Mouse (Mus musculus): ENCODE results near the gene Suclg2.

Suclg2 gene

DNA sequence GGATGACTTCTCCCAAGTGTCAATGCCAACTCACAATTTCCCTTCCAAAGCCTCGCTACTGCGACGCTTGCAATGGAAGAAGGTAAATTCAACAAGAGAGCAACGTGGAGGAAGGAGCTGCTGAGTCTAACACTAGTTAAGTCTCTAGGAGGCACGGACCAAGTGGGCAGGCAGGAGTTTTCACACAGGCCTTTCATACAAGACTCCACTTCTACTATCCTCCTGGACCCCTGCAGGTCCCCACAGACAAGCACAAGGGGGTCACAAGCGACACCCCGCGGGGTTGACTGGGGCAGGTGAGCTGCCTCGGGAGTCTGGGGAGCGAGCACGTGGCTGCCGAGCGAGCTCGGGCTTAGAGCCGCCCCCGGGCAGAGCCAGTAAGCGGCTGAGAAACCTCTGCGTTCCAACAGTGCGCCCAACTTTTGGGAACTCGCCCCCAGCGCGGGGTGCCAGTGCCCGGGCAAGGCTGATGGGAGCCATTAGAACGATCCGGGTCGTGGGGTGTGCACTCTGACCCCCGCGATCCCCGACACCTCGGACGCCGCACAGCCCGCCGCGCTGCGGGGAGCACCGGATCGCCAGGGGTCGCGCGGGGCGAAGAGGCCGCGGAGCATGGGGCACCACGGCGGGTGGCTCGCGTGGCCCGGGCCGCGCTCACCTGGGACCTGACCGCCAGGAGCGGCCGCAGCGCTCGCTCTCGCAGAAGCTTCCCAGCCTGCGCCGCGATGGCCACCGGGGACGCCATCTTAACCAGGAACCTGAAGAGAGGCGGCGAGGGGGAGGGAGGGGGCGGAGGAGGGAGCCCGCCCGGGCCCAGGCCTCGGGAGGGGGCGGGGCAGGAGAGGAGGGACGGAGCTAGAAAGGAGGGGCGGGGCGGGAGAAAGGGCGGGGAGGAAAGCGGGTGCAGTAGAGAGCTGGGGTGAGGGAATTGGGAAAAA, at the start of gene Suclg2:
Suclg2 (minus strand) TSS at position 770 of the 938 bp plus-strand sequence.
- DNase-seq (ENCODE audit: low read depth), result peak; percentile 84

DNA sequence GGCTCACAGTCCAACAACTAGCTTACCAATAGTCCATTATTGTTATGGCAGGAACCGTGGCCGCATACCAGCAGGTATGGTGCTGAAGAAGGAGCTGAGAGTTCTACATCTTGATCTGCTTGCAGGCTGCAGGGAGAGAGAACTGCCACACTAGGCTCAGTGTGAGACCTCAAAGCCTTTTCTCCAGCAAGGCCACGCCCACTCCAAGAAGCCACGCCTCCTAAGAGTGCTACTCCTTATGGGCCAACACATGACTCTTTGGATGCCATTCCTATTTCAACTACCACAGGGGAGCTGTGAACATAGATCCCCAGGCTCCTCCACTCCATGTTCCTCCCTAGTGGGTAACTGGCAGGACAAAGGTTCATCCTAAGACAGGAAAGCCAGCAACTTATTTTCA, 48.0 kb upstream of the Suclg2 start:
- DNase-seq (ENCODE audit: low read depth), result no peak

DNA sequence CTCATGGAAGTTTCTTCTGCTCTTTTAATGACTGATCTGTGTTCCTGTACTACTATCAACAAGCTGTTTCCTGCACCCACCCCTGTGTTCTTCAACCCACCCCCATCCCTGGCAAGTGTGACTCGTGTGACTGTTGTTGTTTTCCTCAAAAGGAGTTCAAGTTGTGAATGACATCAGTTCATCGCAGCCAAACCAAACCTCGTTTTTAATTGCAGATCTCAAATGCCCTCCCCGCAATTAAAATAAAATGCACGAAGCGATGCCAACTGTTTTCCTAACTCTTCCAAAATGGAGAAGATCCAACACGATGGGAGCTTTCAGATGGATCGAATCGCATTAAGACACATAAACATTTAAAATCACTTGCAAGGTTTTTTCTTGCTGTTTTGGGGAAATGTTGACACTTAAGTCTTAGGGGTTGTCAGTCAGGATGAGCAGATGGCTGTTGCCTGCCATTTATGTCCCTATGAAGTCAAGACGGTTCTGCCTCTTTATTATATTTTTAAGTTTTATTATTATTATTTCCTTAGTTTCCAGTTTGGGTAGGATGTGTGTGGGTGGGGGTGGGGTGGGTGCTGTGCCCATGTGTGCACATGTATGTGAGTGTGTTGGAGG, 41.1 kb upstream of the Suclg2 start:
- no peak for DNase-seq (ENCODE audit: low read depth)

DNA sequence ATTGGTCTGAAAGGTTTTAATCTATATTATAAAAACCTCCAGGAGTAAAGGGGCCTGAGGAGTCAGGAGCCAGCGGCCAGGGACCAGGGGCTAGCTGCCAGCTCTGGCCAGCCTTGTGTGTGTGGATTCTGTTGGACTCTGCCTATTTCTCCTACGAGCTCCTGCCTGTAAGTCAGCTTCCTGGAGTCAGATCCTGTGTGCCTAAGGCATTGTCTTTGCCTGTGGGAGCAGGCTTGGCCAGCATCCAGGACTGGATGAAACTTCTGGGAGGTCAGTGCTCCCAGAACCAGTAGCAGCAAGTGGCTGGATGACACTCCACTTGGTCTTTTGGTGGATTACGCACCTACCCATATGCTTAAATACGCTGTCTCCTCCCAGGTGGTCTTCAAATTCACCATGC, 23.8 kb upstream of the Suclg2 start:
- no peak for DNase-seq (ENCODE audit: low read depth)

DNA sequence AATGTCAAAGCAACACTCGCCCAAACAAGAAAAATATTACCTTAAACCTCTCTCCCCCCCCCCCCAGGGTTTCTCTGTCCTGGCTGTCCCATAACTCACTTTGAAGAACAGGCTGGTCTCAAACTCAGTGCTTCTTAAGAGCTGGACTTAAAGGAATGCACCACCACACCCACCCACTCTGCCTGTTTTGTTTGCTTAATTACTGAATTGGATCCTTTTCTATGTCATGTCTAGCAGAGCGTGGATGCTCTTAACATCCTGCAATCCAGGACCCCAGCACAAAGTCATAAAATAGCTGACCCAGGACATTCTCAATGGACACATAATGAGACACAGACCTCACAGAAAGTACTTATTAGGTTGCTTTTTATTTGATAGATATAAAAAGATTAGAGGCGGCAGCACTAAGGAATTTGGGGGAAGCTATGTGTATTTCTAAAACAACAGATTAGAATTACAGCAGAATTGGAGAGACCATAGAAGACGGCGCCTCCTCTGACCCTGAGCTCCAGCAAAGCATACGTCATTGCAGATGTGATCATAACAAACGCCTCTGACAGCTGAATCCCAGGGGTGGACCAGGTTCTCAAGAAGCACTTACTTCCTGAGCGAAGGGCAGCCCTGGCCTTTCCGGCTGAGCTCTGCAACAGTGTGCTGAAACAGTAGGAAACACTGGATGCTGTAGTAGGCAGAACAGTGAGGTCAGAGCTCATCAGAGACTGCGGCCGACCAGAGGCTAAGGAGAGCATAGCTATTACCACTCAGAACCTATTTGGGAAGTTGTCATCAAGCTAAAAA, 13.2 kb upstream of the Suclg2 start:
- DNase-seq (ENCODE audit: low read depth), result no peak

DNA sequence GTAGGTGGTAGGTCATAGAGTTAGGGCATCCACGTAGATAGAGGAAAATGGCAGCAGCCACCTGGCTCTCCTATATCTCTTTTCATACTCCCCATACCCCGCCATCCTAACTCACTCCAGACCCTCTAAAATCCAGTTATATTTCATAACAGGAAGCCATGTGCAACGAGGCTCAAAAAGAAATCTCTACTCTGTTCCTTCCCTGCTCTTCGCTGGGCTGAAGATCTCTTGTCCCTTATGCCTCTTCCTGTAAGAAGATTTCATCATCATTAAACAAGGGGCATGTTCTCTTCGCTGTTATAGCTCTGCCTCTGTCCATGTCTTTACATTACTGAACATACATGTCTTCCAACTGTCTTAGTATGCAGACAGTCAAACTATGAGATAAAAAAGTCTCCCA, 10.8 kb upstream of the Suclg2 start:
- DNase-seq (ENCODE audit: low read depth), result no peak

DNA sequence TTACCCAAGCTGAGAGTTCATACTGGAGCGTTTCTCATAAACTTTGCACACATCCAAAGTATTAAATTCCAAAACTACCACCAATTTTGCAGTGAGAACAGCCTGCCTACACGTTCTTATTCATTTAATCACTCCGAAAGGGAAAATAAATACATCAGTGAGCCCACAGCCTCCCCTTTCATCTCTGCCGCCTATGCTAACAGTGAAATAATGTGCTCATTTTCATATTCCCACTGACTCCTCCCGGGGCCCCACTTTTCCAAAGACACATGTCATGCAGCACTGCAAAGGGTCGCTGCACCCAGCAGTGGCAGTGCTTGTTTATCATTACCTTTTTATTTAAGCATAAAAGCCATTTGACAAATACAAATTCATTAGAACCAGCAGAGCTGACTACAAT, 6.7 kb upstream of the Suclg2 start:
- no peak for DNase-seq (ENCODE audit: low read depth)

DNA sequence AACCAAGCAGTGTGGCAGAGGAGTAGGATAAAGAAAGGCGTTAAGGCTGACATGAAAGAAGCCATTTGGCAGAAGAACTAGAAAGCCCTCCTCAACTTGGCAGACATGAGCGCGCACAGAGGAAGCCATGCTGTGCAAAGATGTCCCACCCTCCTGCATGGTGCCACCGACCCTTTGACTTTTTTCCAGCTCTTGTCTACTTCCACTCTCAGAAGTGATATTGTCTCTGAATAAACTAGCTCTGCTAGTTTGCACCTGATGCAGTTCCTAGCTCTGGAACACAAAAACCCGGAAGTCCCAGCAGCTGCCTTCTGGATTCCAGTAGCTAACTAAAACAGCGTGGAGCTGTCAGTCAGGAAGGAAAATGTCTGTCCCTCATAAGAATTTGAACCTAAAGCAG, 4.8 kb upstream of the Suclg2 start:
- DNase-seq (ENCODE audit: low read depth), result no peak

DNA sequence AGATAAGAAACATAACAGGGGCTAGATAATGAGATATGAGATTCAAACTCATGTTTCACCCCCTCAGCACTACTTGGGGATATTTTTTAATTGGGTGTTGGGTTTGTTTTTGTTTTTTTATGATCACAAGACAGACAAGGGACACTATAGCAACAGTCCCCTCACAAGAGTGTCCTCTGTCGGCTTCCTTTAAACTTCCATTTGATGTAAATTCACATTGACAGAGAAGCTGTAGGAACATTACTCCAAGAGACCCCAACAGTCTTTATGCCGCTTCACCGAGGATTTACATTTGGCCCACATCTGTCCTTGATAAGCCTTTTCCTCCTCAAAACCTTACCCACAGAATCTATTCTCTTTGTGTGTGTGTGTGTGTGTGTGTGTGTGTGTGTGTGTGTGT, 1.2 kb upstream of the Suclg2 start:
- no peak for DNase-seq (ENCODE audit: low read depth)

DNA sequence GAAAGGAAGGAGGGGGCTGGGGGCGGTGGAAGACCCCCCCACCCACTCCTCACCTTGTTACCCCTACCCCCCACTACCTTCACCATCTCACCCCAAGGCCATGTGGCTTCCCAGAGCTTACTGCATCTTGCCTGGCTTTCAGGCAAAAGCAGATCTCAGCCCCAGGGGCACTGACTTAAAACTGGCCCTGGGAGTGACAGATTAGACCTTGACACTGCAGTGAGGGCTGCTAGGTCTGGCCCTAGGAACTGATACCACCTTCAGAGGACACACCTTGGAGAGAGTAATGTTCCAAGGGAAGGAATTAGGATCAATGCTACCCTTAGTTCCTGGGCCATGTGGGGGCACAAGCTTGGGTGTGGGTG, 351 bp upstream of the Suclg2 start:
- DNase-seq (ENCODE audit: low read depth), result no peak

DNA sequence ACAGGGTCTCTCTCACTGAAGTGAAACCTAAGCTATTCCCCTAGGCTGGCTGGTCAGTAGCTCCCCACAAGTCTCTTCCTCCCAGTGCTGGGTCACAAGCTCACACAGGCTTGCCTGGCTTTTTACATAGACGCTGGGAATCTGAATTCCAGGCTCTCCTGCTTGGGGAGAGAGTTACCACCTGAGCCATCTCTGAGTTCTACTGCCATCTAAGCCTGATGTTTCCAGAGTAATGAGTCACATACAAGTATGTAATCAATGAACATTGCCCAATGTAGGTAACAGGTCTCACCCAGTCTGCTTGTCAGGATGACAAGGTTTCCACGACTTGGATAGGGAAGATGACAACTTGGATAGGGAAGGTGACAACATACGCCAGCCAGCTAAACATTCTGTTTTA, 1.5 kb downstream of the Suclg2 start:
- no peak for DNase-seq (ENCODE audit: low read depth)

DNA sequence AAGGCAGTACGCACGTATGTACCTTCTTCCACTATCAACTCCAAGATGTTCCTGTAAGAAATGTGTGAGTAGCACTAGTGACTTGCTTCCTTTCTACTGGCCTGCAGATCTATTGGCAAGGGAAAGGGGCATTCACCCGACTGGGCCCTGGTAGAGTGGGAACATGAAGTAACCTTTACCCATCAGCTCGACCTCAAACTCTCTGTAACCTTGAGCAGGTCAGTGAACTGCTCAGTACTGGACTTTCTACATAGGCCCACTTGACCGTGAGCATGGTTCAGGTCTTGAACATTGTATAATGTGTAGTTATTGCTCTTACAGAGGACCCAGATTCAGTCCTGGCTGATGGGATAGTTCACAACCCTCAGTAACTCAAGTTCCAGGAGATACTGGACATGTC, 2.1 kb downstream of the Suclg2 start:
- no peak for DNase-seq (ENCODE audit: low read depth)

DNA sequence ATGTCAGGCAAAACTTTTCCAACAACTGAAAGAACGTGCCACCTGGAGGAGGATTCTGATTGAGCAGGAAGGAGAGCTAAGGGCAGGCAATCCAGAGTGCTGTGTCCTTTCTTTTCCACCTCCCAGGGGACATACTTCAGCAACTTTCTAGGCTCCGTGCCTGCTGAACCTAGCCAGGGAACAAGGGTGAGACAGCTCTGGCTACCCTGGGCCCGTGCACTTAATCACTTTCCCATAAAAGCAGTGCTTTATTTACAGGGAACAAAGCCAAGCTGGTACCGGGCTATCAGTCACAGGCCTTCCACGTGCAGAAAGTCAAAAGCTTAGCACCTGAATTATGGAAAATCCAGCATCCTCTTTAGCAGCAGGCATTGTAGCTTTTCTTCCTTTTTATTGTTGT, 5.4 kb downstream of the Suclg2 start:
- DNase-seq (ENCODE audit: low read depth), result no peak

DNA sequence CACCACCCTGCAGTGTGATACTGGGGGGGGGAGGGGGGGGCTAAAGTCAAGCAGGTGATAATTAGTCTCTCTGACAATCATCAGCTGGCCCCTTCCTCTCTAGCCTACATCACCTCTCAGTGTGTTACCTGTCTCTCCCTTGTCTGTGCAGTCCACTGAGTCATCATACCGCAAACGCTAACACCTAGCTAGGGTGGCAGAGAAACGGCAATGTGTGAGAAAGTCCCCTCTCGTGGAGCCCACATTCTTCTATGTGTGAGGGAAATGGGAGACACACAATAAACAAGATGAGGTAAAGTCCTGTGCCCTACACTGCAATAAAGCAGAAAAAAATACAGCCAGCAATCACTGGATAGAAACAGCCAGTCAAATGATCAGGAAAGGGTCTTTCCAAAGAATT, 6.5 kb downstream of the Suclg2 start:
- DNase-seq (ENCODE audit: low read depth), result no peak

DNA sequence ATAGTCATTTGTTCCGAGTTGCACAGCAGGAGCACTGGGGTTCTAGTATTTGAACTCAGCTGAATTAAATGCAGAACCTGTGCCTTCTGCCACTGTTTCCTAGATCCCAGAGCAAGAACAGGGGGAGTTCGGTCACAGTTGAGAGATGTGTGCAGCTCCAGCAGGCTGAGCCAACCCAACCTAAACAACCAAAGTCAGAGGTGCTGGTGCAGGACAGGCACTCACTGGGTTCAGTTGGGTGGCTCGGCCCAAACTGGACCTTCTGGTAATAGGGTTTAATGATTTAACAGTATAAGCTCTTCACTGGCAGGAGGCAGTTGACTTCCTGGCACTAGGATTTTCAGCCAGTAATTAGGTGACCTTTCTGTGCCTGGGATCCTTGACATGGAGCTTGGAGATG, 6.9 kb downstream of the Suclg2 start:
- no peak for DNase-seq (ENCODE audit: low read depth)

DNA sequence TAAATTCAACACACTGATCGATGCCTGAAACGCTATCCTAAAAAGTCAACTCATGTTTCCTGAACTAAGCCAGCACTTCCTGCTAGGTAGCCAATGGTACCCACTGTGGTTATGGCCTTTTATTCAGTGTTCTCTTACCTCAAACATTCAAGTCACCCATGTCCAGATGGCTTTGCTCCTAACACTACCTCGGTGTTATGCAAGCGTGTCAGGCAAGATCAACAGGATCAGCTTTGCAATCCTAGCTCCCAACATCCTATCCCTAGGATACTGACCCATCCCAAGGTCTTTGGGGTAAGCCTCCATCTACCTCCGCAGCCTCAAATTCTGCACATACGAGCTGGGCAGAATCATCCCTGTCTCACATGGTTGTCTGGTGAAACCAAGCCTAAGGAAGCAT, 7.7 kb downstream of the Suclg2 start:
- DNase-seq (ENCODE audit: low read depth), result peak; percentile 45

DNA sequence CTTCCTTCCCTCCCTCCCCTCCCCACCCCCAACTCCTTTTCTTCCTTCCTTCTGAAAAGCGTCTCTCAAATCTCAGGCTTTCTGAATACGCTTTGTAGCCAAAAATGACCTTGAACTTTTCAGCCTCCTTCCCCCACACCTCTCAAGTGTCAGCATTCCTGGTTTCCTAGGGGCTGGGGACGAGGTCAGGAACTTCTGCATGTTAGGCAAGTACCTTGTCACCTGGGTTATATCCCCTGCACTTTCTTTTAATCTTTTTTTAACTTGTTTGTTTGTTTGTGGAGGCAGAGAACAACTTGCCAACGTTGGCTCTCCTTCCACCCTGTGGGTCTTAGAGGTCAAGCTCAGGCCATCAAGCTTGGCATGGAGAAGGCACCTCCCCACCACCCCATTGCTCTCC, 9.1 kb downstream of the Suclg2 start:
- no peak for DNase-seq (ENCODE audit: low read depth)

DNA sequence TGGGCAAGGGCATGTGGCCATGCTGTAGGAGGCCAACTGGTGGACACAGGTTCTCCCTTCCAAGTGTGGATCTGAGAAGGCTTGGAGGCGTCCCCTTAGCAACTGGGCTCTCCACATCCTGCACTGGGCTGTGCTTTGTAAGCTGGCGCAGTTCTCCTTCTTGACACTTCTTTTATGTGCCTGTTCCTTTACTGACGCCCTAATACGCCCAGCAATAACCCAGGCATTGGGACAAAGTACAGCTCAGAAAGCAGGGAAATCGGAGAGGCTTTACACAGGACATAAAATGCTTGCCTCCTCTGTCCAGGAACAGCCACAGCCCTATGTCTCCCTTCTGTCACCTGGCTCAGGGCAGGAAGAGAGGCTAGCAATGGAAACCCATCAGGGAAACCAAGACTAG, 9.5 kb downstream of the Suclg2 start:
- no peak for DNase-seq (ENCODE audit: low read depth)

DNA sequence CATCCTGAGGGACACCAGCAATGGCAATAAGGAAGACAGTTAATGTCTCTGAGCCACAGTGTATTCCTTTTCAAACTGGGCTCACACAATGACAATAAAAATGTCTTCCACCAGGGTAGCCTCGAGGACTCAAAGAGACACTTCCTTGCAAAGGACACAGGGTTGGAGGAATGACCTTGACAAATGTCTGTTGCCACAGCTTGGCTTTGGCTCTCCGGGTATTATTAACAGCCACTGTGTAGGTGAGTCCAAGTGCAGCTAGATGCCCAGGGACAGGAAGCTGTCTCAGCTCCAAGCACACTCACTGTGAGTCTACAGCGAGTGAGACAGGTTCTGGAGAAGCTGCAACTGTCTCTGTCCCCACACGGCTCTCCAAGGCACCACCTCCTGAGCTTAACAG, 14.0 kb downstream of the Suclg2 start:
- DNase-seq (ENCODE audit: low read depth), result peak; percentile 21

DNA sequence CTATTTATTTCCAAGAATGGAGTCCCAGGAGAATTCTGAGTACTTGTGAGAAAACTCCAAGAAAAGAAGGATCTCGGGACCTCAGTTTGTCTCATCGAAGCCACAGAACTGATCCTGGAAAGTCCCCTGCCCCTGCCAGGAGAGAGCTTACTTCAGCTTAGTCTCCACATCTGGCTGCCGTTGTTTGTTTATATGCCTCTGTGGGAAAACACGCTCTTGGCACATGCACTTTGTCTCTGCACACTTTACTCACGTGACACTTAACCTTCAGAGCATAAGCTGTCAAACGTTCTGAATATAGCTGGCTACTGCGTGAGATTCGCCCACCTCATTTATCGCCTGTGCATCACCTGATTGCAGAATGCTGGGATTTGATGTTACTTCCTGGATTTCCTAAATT, 16.4 kb downstream of the Suclg2 start:
- no peak for DNase-seq (ENCODE audit: low read depth)

DNA sequence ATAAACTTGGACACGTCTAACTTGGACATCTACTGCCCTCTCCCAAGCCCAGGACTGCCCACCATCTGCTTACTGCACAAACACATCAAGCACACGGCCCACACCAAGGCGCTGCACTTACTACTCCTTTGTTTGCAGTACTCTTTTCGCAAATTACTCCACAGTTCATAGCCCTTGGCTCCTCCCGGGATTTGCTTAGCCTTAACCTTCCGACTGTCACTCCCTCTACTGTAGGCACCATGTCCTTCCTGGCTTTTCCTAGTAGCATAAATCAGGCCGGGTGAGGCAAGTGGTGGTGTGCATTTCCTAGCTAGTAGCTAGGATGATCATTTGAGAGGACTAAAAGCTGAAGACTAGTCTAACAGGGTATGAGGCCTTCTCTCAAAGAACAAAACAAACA, 16.8 kb downstream of the Suclg2 start:
- DNase-seq (ENCODE audit: low read depth), result no peak

DNA sequence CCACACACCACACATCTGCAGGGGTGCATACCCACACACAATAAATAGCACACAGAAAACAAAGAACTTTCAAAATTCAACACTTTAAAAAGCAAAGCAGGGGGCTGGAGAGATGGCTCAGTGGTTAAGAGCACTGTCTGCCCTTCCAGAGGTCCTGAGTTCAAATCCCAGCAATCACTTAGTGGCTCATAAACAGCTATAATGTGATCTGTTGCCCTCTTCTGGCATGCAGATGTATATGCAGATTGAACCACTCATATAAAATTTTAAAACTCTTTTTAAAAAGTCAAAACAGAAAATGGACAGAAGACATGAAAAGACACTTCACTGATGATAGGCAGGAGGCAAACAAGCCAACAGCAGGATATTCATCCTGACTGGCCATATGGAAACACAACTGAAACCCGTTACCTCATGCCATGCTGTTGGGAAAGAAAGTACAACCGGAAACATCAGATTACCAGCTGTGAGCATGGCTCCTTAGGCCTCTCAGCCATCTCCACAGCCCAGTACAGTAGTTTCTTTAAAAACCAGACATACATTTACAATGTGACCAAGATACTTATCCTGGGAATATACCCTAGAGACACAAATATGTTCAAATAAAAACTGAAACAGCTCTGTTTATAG, 17.5 kb downstream of the Suclg2 start:
- DNase-seq (ENCODE audit: low read depth), result peak; percentile 60

DNA sequence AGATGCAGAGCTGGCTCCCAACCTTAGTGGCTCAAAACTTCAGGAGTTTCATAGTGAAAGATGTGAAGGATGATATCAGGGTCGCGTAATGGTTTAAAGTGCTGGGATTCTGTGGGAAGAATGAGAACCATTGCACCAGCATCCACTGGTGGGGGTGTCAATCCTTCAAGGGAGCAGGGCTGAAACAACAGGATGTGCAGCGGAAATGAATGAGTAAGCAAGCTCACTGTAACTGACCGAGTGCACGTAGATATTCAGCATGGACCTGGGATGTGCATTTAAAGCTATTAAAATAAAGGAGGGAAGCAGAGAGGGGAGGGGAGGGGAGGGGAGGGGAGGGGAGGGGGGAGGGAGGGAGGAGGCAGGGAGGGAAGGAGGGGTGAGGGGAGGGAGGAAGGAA, 18.4 kb downstream of the Suclg2 start:
- peak; percentile 83 for DNase-seq (ENCODE audit: low read depth)

Measured in 416B (cell line).